Mouse (Mus musculus) adrenal gland, adult 18-20 months (tissue): ENCODE data around the gene Abca1. TPM values are rescaled to one million over a fixed set of nuclear protein-coding genes. Genes with fewer than 3 reads are reported as not detected.

Source experiments
- DNase-seq, 2 experiments: peaks; one replicate each; pipeline ENCODE4 v3.0.0; 2021 to 2022; ENCODE audit warnings: low spot score in 2 of 2
- long read RNA-seq, 2 experiments: library from polyadenylated mRNA; stranded (forward); transcript quantifications; one replicate each; pipeline ENCODE4 v2.0.0; 2021
- total RNA-seq, 2 experiments: library from RNA; stranded (reverse); gene quantifications; 1 replicate in 1 of 2; 2 replicates in 1 of 2; pipeline ENCODE4 v1.2.3; 2021

Gene Abca1
- 100 to 1,000 TPM in 1 of 2 experiments, 10 to 100 TPM in 1; 71.5 to 274 TPM for total RNA-seq
- long read RNA-seq, experiment 1, partial matches to known transcripts = 4 of 4 reads
- long read RNA-seq, experiment 1, other reads (novel, unspliced or antisense) = 0 of 4 reads
- long read RNA-seq, experiment 2, partial matches to known transcripts = 2 of 10 reads
- long read RNA-seq, experiment 2, other reads (novel, unspliced or antisense) = 8 of 10 reads

DNA sequence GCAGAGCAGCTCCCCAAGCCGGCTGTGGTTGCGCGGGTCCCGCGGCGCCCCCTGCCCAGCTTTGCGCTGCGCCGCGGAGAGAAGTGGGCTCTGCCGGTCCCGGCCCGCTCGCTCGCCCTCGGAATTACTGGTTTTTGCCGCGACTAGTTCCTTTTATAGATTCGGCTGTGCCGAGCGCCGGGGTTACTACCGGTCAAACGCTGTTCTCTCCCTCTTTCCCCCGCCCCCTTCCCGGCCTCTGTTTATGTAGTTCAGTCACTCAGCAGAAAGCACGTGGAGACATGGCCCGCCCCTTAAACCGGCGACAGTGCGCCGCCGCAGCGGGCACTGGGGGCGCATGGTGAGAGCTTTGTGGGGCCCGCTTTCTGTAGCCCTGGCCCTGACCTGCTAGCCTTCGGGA, at the start of gene Abca1:
Gene Abca1, minus strand, starts transcription at position 129 of the 400 bp plus-strand sequence.
- DNase-seq = peak; percentile 83 to 88

DNA sequence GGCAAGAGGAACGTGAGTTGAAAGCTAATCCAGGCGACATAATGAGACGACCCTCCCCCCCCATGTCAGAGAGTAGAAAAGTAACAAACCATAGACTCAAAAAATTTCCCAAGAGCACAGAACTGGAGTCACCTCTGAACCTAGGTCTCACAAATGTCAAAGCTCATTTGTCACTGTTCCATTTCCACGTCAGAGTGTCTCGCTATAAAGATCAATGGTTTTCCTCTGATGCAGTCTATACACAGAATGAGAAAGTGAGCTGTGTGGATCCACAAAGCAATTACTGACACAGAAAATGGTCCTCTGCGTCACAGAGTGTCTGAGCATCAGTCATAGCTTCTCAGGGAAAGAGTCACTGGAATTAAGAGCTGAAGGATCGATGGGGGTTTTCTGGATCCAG, 44.8 kb upstream of the Abca1 start:
- no peak for DNase-seq

DNA sequence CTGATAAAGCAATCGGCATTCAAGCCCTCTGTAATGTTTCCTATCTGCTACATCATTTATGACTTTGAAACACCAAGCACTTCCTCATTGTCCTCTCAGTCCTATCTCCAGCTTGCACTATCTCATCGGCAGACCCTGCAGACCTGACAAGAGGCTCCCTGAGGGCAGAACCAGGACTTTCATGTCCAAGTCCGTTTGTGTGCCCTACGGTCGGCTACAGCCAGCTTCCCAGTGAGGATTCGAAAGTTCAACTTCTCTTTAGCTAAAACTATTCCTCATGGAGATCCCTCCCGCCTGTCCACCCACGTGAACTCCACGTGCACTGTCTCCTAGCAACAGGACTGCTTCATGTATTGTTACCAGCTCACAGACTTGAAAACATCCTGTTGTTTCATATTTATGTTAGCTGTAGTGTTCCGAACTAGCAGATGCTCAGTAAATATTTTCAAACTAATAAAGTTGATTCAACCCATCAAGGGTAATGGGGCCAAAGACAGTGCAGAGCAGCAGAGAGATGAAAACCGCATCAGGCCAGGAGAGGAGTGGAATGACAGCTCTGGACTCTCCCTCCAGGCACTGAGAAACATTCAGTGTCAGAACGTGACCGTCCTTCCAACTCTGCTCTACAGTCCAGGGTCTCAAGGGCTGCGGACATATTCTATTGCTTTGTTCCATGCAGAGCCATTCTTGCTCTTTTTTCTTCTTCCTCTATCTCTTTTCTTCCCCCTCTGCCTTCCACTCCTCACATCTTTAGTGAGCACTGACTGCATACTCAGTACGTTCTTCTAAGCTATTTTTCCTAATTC, 44.1 kb upstream of the Abca1 start:
- no peak for DNase-seq

DNA sequence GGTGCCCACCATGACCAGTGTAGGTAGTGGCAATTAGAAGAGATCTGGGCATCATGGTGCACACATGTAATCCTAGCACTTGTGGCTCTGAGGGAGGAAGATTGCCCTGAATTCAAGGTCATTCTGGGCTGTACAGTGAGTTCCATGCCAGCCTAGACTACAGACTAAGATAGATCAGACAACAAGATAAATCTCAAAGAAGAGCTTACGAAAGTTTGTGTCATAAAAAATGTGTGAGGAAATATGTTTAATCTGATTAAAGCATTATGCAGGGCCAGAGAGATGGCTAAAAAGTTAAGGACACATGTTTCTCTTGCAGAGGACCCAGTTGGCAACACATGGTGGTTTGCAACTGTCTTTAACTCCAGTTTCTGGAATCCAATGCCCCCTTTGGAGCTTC, 40.6 kb upstream of the Abca1 start:
- no peak for DNase-seq

DNA sequence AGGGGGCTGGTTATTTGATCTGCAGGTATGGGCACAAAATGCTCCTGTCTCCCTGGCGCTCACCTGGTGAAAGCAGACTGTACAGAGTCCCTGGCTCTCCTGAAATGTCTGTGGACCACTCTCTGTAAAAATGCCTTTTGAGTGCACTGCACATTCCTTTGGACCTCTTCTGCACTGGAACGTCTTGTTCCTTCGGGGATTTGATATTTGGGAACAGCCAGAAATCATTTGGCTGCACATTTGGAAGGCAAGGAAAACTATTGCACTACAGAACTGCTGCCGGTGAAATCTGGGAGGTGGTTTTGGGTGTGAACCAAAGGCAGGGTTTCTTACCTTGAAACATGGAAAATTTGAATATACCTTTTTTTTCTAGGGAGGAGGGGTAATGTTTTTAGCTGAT, 38.1 kb upstream of the Abca1 start:
- no peak for DNase-seq

DNA sequence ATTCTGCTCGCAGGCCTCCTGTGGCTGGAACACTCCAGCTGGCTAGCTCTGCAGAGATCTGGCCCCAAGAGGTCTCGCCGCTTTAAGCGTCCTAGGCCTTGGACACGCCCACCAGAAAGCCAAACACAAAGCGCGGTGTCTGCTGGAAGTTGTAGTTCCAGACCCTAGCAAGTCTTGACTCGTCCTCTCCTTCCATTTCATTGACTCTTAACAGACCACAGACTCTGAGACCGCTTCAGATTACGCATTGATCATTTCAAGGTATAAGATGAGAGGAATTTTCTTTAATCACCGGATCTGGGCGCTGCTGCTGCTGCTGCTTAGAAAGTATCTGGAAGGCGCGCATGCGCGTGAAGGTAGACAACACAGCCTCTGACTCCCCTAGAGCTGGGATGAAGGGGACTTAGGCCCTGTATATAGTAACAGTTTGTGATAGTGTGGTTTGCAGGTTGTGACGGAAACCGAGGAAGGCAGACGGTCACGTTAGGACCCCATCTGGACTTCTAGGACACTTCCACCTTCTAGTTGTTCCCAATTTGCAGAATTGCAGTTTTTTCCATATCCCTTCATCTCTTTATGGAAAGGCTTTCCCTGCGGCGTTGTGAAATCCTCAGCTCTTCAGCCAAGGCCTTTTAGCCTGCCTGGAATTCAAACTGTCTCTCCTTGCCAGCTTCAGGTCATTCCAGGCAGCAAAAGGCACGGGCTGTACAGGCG, 36.5 kb upstream of the Abca1 start:
- peak; percentile 73 to 76 for DNase-seq

DNA sequence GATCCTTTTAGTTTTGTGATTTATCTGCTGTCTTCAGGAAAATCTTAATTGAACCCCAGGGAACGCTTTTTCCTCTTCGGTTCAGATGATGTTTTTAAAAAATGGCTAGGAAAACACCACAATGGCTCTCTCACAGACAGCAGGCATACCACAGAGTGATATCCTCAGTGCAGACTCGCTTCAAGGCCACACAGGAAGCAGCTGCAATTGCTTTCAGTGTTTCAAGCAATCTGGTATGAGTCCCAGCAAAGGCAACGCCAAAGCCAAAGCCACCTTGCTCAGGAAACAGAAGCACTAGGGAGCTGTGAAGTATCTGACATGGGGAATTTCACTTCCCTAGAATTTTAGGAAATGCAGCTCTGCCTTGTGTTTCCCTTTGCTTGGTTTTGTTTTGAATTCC, 27.4 kb upstream of the Abca1 start:
- no peak for DNase-seq

DNA sequence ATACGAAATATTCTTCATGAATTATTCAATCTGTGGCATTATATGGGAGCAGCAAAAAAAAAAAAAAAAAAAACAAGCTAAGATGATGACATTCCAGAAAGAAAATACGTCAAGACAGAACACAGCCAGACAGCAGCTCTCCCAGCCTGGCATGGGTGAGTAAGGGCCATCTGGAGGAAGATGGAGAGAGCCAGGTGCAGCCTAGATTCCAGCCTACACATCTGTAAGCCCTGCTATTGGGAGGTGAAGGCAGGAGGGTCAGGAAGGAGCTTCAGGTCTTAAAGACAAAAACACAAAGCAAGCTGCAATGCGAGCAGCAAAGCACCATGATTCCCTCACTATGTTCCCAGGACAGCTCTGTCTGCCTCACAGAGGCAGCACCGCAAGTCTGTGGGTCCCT, 26.9 kb upstream of the Abca1 start:
- DNase-seq = no peak

DNA sequence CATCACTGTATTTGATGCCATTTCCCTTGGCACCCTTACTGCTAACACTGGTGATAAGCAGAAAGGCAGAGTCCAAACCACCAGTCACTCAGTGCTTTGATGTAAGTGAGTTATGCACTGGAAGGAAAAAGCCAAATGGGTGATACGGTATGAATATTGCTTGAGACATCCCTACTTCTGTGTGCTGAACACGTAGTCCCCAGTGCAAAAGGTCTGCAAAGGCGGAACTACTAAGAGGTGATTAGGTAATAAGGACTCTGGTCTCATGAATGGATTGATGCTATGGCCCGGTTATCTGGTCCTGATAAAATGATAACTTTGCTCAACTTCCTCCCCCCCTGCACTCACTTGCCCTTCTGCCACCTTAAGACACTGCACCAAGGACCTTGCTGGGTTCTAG, 26.4 kb upstream of the Abca1 start:
- no peak for DNase-seq

DNA sequence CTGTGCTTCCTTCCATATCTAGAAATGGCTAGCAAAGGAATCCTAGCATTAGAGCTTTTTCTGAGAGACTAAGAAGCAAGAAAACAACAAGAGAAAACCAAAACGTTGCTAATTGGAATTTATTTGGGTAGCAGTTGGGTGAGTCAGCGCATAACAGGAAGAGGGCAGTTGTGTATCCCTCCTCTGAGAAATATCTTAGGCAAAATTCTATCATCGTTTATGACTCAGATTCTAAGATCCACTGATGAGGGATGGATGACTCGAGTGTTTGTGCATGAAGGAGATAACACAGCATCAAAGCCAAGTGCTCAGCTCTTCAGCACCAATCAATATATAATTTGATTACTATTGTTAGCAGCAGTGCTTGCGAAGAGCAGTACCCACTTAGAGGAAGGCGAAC, 21.8 kb upstream of the Abca1 start:
- no peak for DNase-seq

DNA sequence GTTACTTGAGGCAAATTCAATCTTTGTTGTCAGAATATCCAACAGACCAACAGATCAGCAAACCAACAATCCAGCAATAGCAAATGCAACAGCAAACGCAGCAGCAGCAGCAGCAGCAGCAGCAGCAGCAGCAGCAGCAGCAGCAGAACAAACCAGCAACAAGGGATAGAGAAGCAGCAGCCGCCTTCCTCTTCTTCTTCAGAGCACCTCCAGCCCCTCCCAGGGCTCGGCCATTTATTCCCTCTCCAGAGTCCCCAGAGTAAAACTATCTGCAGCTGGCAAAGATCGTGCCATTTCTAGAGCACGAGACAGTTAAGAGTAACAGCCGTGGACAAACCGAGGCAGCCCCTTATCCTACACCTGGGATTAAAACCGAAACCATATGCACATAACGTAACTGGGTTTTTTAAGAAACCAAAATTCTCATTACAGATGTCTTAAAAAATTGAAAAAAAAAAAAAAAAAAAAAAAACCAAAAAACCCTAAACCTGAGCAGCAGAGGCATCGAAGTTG, 19.7 kb upstream of the Abca1 start:
- no peak for DNase-seq

DNA sequence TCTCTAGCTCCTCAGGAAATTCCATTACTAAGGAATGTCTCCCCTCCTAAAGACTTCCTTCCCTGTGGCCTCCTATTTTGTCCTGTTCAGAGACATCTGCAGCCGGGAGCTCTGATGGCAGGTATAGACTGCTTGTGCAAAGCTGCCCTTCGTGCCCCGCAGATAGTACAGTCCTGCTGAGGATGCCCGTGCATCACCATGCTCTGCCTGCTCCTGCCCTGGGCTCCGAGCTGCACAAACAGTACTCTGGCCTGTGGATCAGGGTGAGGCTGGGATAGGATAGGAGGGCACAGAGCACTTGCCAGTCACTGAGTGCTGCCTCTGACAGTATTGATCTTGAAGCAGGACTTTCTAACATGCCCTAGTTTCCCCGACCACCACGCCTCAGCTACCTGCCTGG, 18.8 kb upstream of the Abca1 start:
- DNase-seq = no peak

DNA sequence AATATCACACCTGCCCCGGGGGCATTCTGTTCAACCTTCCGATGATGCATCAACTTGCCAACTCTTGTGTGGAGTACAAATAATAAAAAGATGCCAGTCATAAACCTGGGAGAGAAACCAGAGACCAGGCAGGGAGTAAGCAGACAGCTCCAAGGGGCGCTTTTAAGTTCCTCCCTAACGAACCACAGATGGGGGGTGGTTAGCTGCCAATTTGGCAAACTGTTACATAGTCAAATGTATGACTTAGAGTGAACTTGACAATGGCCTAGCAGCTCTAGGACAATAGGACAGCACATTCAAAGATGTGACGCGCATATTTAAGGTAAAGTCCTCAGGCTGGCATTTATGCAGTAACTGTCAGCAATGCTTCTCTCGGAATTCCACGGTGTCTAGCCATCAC, 18.0 kb upstream of the Abca1 start:
- DNase-seq = no peak

DNA sequence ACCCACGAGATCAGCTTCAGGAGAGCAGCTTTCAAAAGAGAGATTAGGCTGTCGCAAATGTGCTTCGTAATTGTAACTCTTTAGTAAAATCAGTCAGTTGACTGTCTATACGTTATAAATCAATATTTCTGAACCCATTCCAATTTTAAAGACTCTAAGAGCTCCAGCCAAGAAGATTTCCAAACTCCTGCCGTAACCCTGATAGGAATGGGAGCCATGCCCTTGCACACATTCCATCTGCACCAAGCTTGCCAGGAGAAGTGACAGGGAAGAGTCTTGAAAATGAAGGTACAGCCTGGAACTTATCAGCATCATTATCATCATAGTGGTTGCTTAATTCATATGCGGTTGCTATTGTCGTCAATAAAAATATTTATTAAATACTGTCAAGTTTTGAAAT, 15.2 kb upstream of the Abca1 start:
- no peak for DNase-seq

DNA sequence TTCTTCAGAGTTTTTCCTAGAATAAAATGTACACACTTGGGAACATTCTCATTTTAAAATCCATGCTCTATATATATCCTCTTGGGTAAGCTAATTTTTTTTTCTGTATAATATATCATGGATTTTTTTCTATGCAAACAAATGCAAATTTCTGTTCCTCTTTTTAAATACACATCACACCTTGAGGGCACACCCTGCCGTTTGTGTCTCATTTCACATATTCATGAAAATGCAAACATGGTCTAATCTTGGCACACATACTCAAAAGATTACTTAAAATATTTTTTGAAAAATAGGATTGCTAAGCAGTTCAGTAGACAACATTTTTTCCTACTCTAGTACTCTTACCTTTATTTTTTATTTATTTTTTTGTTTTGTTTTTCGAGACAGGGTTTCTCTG, 10.7 kb upstream of the Abca1 start:
- no peak for DNase-seq

DNA sequence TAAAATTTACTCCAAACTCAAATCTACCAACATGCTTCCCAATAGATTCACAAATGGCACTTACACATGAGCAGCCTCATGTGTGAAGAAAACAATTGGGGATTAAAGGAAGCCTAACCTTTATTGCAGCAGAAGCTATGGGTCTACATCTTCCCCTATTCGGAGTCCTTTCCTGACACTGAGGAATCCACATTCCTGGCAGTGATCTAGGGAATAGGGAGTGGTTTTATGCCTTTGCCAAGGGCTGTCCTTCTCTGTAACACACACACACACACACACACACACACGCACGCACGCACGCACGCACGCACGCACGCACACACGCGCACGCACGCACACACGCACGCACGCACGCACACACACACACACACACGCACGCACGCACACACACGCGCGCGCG, 5.5 kb upstream of the Abca1 start:
- DNase-seq = no peak

DNA sequence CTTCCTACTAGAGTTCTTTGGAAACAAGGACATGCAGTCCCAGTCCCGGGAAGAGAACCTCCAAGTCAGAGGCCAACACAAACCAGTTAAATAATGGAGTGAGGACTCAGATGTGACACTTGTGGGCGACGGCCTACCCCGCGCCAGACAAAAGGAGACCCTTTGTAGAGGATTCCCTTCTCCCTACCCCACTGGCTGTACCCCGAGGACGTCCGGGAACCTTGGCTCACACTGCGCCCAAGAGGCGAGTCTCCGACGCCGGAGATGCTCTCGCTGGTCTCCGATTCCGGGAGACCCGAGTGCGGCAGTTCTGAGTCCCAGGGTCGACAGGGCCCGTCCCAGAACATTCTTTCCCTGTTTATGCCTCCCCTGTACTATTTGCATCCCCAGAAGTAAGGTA, 519 bp downstream of the Abca1 start:
- DNase-seq = peak; percentile 43 to 45

DNA sequence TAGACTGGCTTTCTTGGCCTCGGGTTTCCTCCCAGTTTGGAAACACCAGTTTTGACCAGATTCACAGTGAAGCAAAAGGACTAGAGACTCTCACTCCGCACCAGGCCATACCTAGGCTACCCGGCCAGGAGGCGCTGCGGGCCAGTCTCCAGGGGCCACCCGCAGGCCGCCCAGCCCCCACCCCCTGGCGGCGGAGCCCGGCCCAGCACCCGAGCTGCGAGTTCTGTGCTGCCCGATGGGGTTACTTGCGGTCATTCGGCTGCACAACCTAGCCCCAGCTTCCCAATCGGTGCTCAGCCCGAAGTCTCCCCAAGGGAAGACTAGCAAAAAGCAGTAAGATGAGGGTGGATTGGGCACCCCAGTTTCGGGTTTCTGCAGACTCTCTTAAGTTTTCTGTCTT, 1.1 kb downstream of the Abca1 start:
- DNase-seq = peak; percentile 92

DNA sequence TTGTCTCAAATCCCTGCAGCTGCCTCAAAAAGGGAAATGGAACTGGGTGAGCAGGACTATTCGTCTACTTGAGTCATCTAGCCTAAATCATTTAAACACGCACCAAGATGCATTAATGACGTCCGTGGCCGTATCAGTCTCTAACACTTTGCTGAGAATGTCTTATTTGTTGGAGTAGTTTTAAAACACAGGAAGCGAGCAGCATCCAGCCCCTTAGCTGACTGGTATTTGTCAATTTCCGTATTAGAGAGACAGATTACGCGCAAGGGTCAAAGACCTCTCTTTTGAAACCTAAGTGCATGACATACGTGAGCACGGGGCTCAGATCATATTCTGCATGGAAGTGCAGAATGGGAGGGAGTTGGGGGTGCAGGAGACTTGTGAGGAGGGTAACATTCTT, 4.2 kb downstream of the Abca1 start:
- no peak for DNase-seq

DNA sequence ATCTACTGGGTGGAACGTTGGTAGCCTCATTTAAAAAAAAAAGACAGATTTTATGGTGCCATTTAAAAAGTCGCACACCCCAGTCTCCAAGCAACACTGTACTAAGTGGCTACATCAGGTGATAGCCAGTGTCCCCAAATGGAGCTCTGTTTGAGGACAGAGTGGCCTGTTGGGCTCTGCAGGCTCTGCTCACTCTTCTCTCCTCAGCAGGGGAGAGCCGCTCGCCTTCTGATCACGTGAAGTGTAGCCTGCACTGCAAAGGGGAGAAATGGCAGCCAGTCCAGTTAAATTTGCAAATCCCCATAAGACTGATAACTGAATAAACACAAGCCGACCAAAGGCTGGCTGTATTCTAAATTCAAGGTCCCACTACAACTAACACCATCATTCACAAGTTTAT, 6.0 kb downstream of the Abca1 start:
- DNase-seq = no peak

DNA sequence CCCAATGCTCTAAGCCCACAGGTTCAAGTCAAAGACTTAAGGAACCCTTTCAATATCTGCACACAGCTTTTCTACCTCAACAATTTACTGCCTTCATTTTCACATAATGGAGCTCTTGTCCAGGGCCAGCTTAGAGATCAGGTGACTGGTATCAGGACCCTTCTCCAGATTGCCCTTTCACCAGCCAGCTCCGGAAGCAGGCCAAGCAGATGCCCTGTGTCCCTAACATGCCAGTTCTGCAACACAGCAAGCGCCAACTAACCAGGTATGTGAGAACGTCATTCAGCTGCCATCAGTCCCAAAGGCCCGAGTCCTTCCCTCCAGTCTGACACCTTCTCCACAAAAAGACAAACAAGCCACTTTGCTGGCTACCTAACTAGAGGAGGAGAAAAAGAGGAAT, 6.6 kb downstream of the Abca1 start:
- no peak for DNase-seq

DNA sequence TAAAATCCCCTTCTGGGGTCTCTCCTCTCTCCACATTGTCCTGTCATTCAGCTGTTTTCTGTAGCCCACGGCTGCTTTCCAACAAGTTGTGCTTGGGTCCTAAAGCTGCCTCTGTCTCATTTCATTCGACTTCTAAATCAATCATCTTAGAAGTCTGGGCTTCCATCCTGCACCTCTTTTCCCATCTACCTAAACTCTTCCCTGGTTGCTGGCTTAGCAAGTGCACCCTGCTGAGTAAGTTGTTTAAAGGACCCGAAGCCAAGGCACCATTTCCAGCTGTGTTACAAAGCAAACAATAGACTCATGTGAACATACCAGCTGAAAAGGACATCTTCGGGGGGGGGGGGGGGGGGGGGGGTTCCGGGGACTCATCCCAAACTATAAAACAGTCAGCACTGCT, 7.0 kb downstream of the Abca1 start:
- no peak for DNase-seq
